Mouse (Mus musculus): ENCODE measurements around the gene Exoc6b. TPM values are rescaled to one million over a fixed set of nuclear protein-coding genes. Genes with fewer than 3 reads are reported as not detected.
A peak's percentile ranks its signal among the peaks of the same experiment; 100 is the strongest.
"Not testable (repeated sequence)": the region's sequence is repeated elsewhere in the genome, so short reads cannot be mapped to it uniquely, and the experiment has no call there.

Gene Exoc6b
- total RNA-seq, 2 experiments from 2014 or later = 14.0 to 14.2 TPM

- DNase-seq (ENCODE audit: low spot score) = no peak
Observed at GRCm38 (mm10) chr6:84640324-84641061, 428.8 kb downstream of the Exoc6b start.

GRCm38 (mm10) chr6:84638206-84638605 lies 431.1 kb downstream of the Exoc6b start:
- DNase-seq (ENCODE audit: low spot score) = peak; percentile 50

GRCm38 (mm10) chr6:84631588-84631987 lies 437.7 kb downstream of the Exoc6b start:
- DNase-seq (ENCODE audit: low spot score) = no peak

- no peak for DNase-seq (ENCODE audit: low spot score)
Observed at GRCm38 (mm10) chr6:84630276-84630675, 439.0 kb downstream of the Exoc6b start.

- no peak for DNase-seq (ENCODE audit: low spot score)
Observed at GRCm38 (mm10) chr6:84628831-84629230, 440.5 kb downstream of the Exoc6b start.

GRCm38 (mm10) chr6:84626398-84626797 lies 442.9 kb downstream of the Exoc6b start:
- DNase-seq (ENCODE audit: low spot score) = no peak

- no peak for DNase-seq (ENCODE audit: low spot score)
Observed at GRCm38 (mm10) chr6:84619166-84619565, 450.1 kb downstream of the Exoc6b start.

GRCm38 (mm10) chr6:84617051-84617450 lies 452.3 kb downstream of the Exoc6b start:
- DNase-seq (ENCODE audit: low spot score) = no peak

- no peak for DNase-seq (ENCODE audit: low spot score)
Observed at GRCm38 (mm10) chr6:84616586-84616985, 452.7 kb downstream of the Exoc6b start.

- no peak for DNase-seq (ENCODE audit: low spot score)
Observed at GRCm38 (mm10) chr6:84613561-84613960, 455.8 kb downstream of the Exoc6b start.

- DNase-seq (ENCODE audit: low spot score) = no peak
Observed at GRCm38 (mm10) chr6:84601136-84601889, 468.0 kb downstream of the Exoc6b start.

GRCm38 (mm10) chr6:84599296-84599695 lies 470.0 kb downstream of the Exoc6b start:
- DNase-seq (ENCODE audit: low spot score) = not testable (repeated sequence)

- DNase-seq (ENCODE audit: low spot score) = no peak
Observed at GRCm38 (mm10) chr6:84598725-84599124, 470.6 kb downstream of the Exoc6b start.

- DNase-seq (ENCODE audit: low spot score) = no peak
Observed at GRCm38 (mm10) chr6:84594626-84595025, 474.7 kb downstream of the Exoc6b start.

GRCm38 (mm10) chr6:84593693-84594092 lies 475.6 kb downstream of the Exoc6b start, which contains the start of gene Cyp26b1:
Gene Cyp26b1, minus strand, starts transcription at chr6:84593908.
- DNase-seq (ENCODE audit: low spot score) = no peak

- no peak for DNase-seq (ENCODE audit: low spot score)
Observed at GRCm38 (mm10) chr6:84590961-84591745, 478.2 kb downstream of the Exoc6b start.

- DNase-seq (ENCODE audit: low spot score) = peak; percentile 91
Observed at GRCm38 (mm10) chr6:84589742-84590686, 479.3 kb downstream of the Exoc6b start.

GRCm38 (mm10) chr6:84588895-84589652 lies 480.2 kb downstream of the Exoc6b start:
- DNase-seq (ENCODE audit: low spot score) = no peak

GRCm38 (mm10) chr6:84588221-84588894 lies 481.0 kb downstream of the Exoc6b start:
- DNase-seq (ENCODE audit: low spot score) = no peak

Measured in gastrocnemius, adult 18-20 months (tissue).